In the genomic region with DNA sequence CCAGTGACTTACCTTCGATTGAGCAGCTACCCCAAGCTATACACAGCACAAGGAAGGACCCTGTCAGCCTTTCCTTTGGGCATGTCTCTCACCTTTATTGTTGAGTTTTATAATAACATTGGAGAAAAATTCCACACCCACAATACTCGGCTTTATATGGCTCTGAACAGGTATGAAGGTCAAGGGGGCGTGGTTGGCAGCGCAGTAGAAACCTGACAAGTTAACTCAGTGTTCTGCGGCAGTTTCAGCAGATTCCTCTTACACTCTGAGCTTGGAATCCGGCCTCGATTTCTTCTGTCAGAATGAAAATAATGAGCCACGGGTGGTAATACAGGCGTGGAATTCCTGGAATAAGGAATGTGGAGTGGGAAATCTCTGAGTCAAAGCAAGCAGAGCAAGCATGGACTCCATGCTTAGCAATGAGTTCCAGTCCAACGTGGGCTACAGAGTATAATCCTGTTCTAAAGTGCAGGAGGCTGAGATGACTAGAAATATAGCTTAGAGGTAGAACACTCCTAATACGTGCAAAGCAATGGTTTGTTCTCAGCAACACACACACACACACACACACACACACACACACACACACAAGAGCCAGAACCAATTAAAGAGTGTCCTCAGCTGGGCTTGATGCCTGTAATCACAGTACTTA, we compare ENCODE assay signal across 20 mouse cellular contexts. TPM values are rescaled to one million over a fixed set of nuclear protein-coding genes. Genes with fewer than 3 reads are reported as not detected.
"Had no signal": no experiment of that assay in that cellular context is flagged by ENCODE, and none has a peak within 500 bp of the region (broad histone marks: within the 10 kb centered on the region; RNA-seq: fewer than 3 reads in every experiment).

No protein-coding gene starts in this region.

- H3K4me1 ChIP-seq: midbrain, embryonic 10.5 days; midbrain, embryonic 13.5 days; midbrain, embryonic 15.5 days; neural tube, embryonic 13.5 days; neural tube, embryonic 15.5 days had no signal

- H3K27me3 ChIP-seq: midbrain, embryonic 13.5 days; midbrain, embryonic 15.5 days; neural tube, embryonic 13.5 days; neural tube, embryonic 15.5 days had no signal

- H3K4me3 ChIP-seq: midbrain, embryonic 10.5 days; midbrain, embryonic 13.5 days; midbrain, embryonic 15.5 days; myocyte; neural tube, embryonic 13.5 days; neural tube, embryonic 15.5 days had no signal

- H3K9ac ChIP-seq: lung, embryonic 14.5 days; midbrain, embryonic 13.5 days; midbrain, embryonic 15.5 days; neural tube, embryonic 13.5 days; neural tube, embryonic 15.5 days had no signal

- H3K27ac ChIP-seq: macrophage; midbrain, embryonic 10.5 days; midbrain, embryonic 13.5 days; midbrain, embryonic 15.5 days; neural tube, embryonic 13.5 days; neural tube, embryonic 15.5 days had no signal

- ATAC-seq: midbrain, embryonic 13.5 days; midbrain, embryonic 15.5 days had no signal

- H3K4me2 ChIP-seq: lung, embryonic 14.5 days; midbrain, embryonic 13.5 days; midbrain, embryonic 15.5 days; neural tube, embryonic 13.5 days; neural tube, embryonic 15.5 days had no signal

- H3K9me3 ChIP-seq: midbrain, embryonic 10.5 days; midbrain, embryonic 13.5 days; midbrain, embryonic 15.5 days; neural tube, embryonic 13.5 days; neural tube, embryonic 15.5 days had no signal

- DNase-seq: lung, adult 18-20 months; lung, embryonic 14.5 days; lung, postnatal 10 days; lung, postnatal 36 days; retina, postnatal 1 day; right cerebral cortex, adult 18-20 months; right cerebral cortex, postnatal 25 days; right cerebral cortex, postnatal 4 days; spleen, adult 18-20 months; thymus, adult 2 months; thymus, postnatal 25 days; thymus, postnatal 4 days had no signal

- H3K36me3 ChIP-seq: midbrain, embryonic 10.5 days; midbrain, embryonic 13.5 days; midbrain, embryonic 15.5 days; neural tube, embryonic 13.5 days; neural tube, embryonic 15.5 days had no signal

RNA-seq across cellular contexts. Expression of a gene that starts 52.3 kb away (rescaled TPM):
- total RNA-seq: megakaryocyte-erythroid progenitor cell, adult 5-6 weeks had no signal
